In genomic region chr17:46436672-46437366, GRCm38 (mm10) we compare ENCODE assay signal across 8 mouse cellular contexts. TPM values are rescaled to one million over a fixed set of nuclear protein-coding genes. Genes with fewer than 3 reads are reported as not detected.
A peak's percentile ranks its signal among the peaks of the same experiment; 100 is the strongest.
DNase-seq lines count a peak whose midpoint lies in the region; ATAC-seq and TF ChIP-seq lines count a peak whose summit lies in the region.

No protein-coding gene starts in this region.

- WGBS in kidney, embryonic 16.5 days: 23% methylated on average over 23 of the region's 23 CpGs
- 23% methylated on average over 23 of the region's 23 CpGs for WGBS in neural tube, embryonic 15.5 days

- no peak for TF ChIP-seq POLR2A in testis, adult 2 months (IDR thresholded peaks at IDR 0.05; ENCODE audit: control insufficient read depth, low read depth, low read length)

- no peak overlapping the region for H3K4me3 ChIP-seq in testis, adult 2 months (ENCODE audit: control insufficient read depth, low read depth, low read length)
- no peak overlapping the region for H3K4me3 ChIP-seq in kidney, embryonic 16.5 days (ENCODE audit: low read length)
- H3K4me3 ChIP-seq in neural tube, embryonic 15.5 days (replicated peaks): no peak overlapping the region

- H3K27me3 ChIP-seq in testis, adult 2 months (ENCODE audit: control insufficient read depth, insufficient read depth, low read length): no peaks in the 10 kb centered on the region
- H3K27me3 ChIP-seq in kidney, embryonic 16.5 days (ENCODE audit: insufficient read depth, low read length): peaks cover 13% of the 10 kb centered on the region
- 0 out of 2 replicates have a peak, but pooled peaks cover 6% of the 10 kb centered on the region for H3K27me3 ChIP-seq in neural tube, embryonic 15.5 days (replicated peaks)

- peaks cover 4% of the 10 kb centered on the region; the same call in 1 of the 2 replicates for H3K4me1 ChIP-seq in testis, adult 2 months (ENCODE audit: control insufficient read depth, insufficient read depth, low read length)
- H3K4me1 ChIP-seq in kidney, embryonic 16.5 days (ENCODE audit: insufficient read depth, low read length): 0 out of 2 replicates have a peak, but pooled peaks cover 3% of the 10 kb centered on the region
- H3K4me1 ChIP-seq in neural tube, embryonic 15.5 days: peaks cover 11% of the 10 kb centered on the region

- no peaks in the 10 kb centered on the region for H3K36me3 ChIP-seq in testis, adult 2 months (ENCODE audit: control insufficient read depth, insufficient read depth, low read length)
- H3K36me3 ChIP-seq in kidney, embryonic 16.5 days (ENCODE audit: insufficient read depth, low read length): no peaks in the 10 kb centered on the region
- no peaks in the 10 kb centered on the region for H3K36me3 ChIP-seq in neural tube, embryonic 15.5 days

- peak; percentile 49 for DNase-seq in adrenal gland, postnatal 10 days
- DNase-seq in adrenal gland, postnatal 4 days (ENCODE audit: low spot score in 2 of 2): no peak
- no peak for DNase-seq in testis, postnatal 14 days (ENCODE audit: low spot score)
- peak; percentile 49 for DNase-seq in gastrocnemius, postnatal 10 days
- no peak for DNase-seq in layer of hippocampus, postnatal 14 days (ENCODE audit: low spot score in 2 of 2)

- no peak overlapping the region for H3K9ac ChIP-seq in kidney, embryonic 16.5 days (replicated peaks; ENCODE audit: low read length)
- no peak overlapping the region for H3K9ac ChIP-seq in neural tube, embryonic 15.5 days (replicated peaks)

- no peak overlapping the region for H3K4me2 ChIP-seq in kidney, embryonic 16.5 days (replicated peaks; ENCODE audit: low read depth, low read length)
- peak overlapping the region; percentile 26; the same call in 1 of the 2 replicates for H3K4me2 ChIP-seq in neural tube, embryonic 15.5 days

- H3K9me3 ChIP-seq in kidney, embryonic 16.5 days (ENCODE audit: low read length): no peaks in the 10 kb centered on the region
- H3K9me3 ChIP-seq in neural tube, embryonic 15.5 days (replicated peaks): no peaks in the 10 kb centered on the region

- H3K27ac ChIP-seq in testis, adult 2 months (ENCODE audit: control insufficient read depth, insufficient read depth, low read depth, low read length): no peak overlapping the region
- no peak overlapping the region for H3K27ac ChIP-seq in kidney, embryonic 16.5 days (ENCODE audit: low read length)
- H3K27ac ChIP-seq in neural tube, embryonic 15.5 days (replicated peaks): no peak overlapping the region

- TF ChIP-seq CTCF in testis, adult 2 months (IDR thresholded peaks at IDR 0.05; ENCODE audit: control insufficient read depth, insufficient read depth, insufficient replicate concordance, low read depth, low read length): peak; percentile 22; the same call in 1 of the 2 replicates

- ATAC-seq in kidney, embryonic 16.5 days (ENCODE audit: low FRiP score, low TSS enrichment): 0 out of 2 replicates have a peak, but pooled peaks have one; percentile 53
- ATAC-seq in neural tube, embryonic 15.5 days (ENCODE audit: low FRiP score): peak; percentile 60

RNA-seq across cellular contexts. Expression of gene Slc22a7, which starts 1.4 kb away (rescaled TPM):
- 10 to 100 TPM in 1 of 2 experiments, 1 to 10 TPM in 1; 5.4 to 14.6 TPM for total RNA-seq in adrenal gland, postnatal 10 days (2021)
- 1 to 10 TPM in 1 of 2 experiments, under 1 TPM in 1; 0.14 to 4.0 TPM for total RNA-seq in adrenal gland, postnatal 4 days (2021)
- 1.3 and 1.5 TPM in 2 replicates for polyA plus RNA-seq in testis, adult 2 months (2012; rRNA removed)
- total RNA-seq in gastrocnemius, postnatal 10 days (2021): under 1 TPM in 1 of 2 experiments, not detected in 1; 0.36 TPM
- polyA plus RNA-seq in kidney, embryonic 16.5 days (2015; fragmentation: Nextera tagmentation; extraction: Ambion mirVana): 0.15 and 0.32 TPM in 2 replicates
- polyA plus RNA-seq in neural tube, embryonic 15.5 days (2015; fragmentation: Nextera tagmentation; extraction: Ambion mirVana): 1.3 TPM in 1 of 2 replicates, not detected in the other
- under 1 TPM; 0.19 to 0.39 TPM for total RNA-seq in layer of hippocampus, postnatal 14 days (2021)

RNA-seq across cellular contexts. Expression of gene Crip3, which starts 8.1 kb away (rescaled TPM):
- under 1 TPM; 0.39 to 1.00 TPM for total RNA-seq in adrenal gland, postnatal 10 days (2021)
- 1 to 10 TPM; 1.6 to 2.0 TPM for total RNA-seq in adrenal gland, postnatal 4 days (2021)
- 7.4 and 8.5 TPM in 2 replicates for polyA plus RNA-seq in testis, adult 2 months (2012; rRNA removed)
- 1 to 10 TPM; 1.9 to 2.0 TPM for total RNA-seq in gastrocnemius, postnatal 10 days (2021)
- polyA plus RNA-seq in kidney, embryonic 16.5 days (2015; fragmentation: Nextera tagmentation; extraction: Ambion mirVana): 0.54 and 0.68 TPM in 2 replicates
- 2.7 and 43.4 TPM in 2 replicates for polyA plus RNA-seq in neural tube, embryonic 15.5 days (2015; fragmentation: Nextera tagmentation; extraction: Ambion mirVana)
- 1 to 10 TPM; 2.8 to 4.1 TPM for total RNA-seq in layer of hippocampus, postnatal 14 days (2021)

RNA-seq across cellular contexts. Expression of gene Ttbk1, which starts 50.7 kb away (rescaled TPM):
- total RNA-seq in adrenal gland, postnatal 10 days (2021): 1 to 10 TPM; 1.2 to 2.2 TPM
- 1 to 10 TPM; 2.4 to 3.7 TPM for total RNA-seq in adrenal gland, postnatal 4 days (2021)
- 80.7 and 92.4 TPM in 2 replicates for polyA plus RNA-seq in testis, adult 2 months (2012; rRNA removed)
- 1 to 10 TPM; 3.9 to 4.5 TPM for total RNA-seq in gastrocnemius, postnatal 10 days (2021)
- 0.15 and 0.23 TPM in 2 replicates for polyA plus RNA-seq in kidney, embryonic 16.5 days (2015; fragmentation: Nextera tagmentation; extraction: Ambion mirVana)
- 5.5 and 7.8 TPM in 2 replicates for polyA plus RNA-seq in neural tube, embryonic 15.5 days (2015; fragmentation: Nextera tagmentation; extraction: Ambion mirVana)
- total RNA-seq in layer of hippocampus, postnatal 14 days (2021): 100 to 1,000 TPM; 123 to 125 TPM

RNA-seq across cellular contexts. Expression of gene Zfp318, which starts 53.3 kb away (rescaled TPM):
- 10 to 100 TPM; 24.6 to 30.7 TPM for total RNA-seq in adrenal gland, postnatal 10 days (2021)
- 10 to 100 TPM; 39.6 to 40.9 TPM for total RNA-seq in adrenal gland, postnatal 4 days (2021)
- polyA plus RNA-seq in testis, adult 2 months (2012; rRNA removed): 71.7 and 73.7 TPM in 2 replicates
- 10 to 100 TPM; 17.5 to 24.1 TPM for total RNA-seq in gastrocnemius, postnatal 10 days (2021)
- polyA plus RNA-seq in kidney, embryonic 16.5 days (2015; fragmentation: Nextera tagmentation; extraction: Ambion mirVana): 5.0 and 6.1 TPM in 2 replicates
- 19.0 and 19.9 TPM in 2 replicates for polyA plus RNA-seq in neural tube, embryonic 15.5 days (2015; fragmentation: Nextera tagmentation; extraction: Ambion mirVana)
- total RNA-seq in layer of hippocampus, postnatal 14 days (2021): 10 to 100 TPM; 64.7 to 67.3 TPM

RNA-seq across cellular contexts. Expression of gene Dnph1, which starts 59.7 kb away (rescaled TPM):
- total RNA-seq in adrenal gland, postnatal 10 days (2021): 1 to 10 TPM; 5.7 to 6.1 TPM
- 1 to 10 TPM; 9.2 to 9.3 TPM for total RNA-seq in adrenal gland, postnatal 4 days (2021)
- polyA plus RNA-seq in testis, adult 2 months (2012; rRNA removed): 8.7 and 9.4 TPM in 2 replicates
- total RNA-seq in gastrocnemius, postnatal 10 days (2021): 1 to 10 TPM; 4.9 to 5.2 TPM
- 56.5 and 60.3 TPM in 2 replicates for polyA plus RNA-seq in kidney, embryonic 16.5 days (2015; fragmentation: Nextera tagmentation; extraction: Ambion mirVana)
- polyA plus RNA-seq in neural tube, embryonic 15.5 days (2015; fragmentation: Nextera tagmentation; extraction: Ambion mirVana): 13.6 and 22.7 TPM in 2 replicates
- 1 to 10 TPM; 5.7 TPM for total RNA-seq in layer of hippocampus, postnatal 14 days (2021)

Comparison
In these comparisons a context has a peak if more than half of its experiments do, and no peak if none do; other contexts are left out.
1. DNase-seq: peak in adrenal gland, postnatal 10 days (single experiment) and gastrocnemius, postnatal 10 days (single experiment); none in adrenal gland, postnatal 4 days (0 of 2), testis, postnatal 14 days (single experiment) and layer of hippocampus, postnatal 14 days (0 of 2).
2. RNA of gene Ttbk1, which starts 50.7 kb away (total RNA-seq): 123 to 125 TPM in layer of hippocampus, postnatal 14 days; 3.9 to 4.5 TPM in gastrocnemius, postnatal 10 days, 2.4 to 3.7 TPM in adrenal gland, postnatal 4 days and 1.2 to 2.2 TPM in adrenal gland, postnatal 10 days; every median in the first group is over 10 times any median in the second.